Mouse (Mus musculus): ENCODE results near the gene Rab5if. TPM values are rescaled to one million over a fixed set of nuclear protein-coding genes. Genes with fewer than 3 reads are reported as not detected.
A peak's percentile ranks its signal among the peaks of the same experiment; 100 is the strongest.
"Not testable (repeated sequence)": the region's sequence is repeated elsewhere in the genome, so short reads cannot be mapped to it uniquely, and the experiment has no call there.

Gene Rab5if
- total RNA-seq, 2 experiments from 2014 or later = 257 to 310 TPM

GRCm38 (mm10) chr2:156885666-156886065 is 22.7 kb downstream of the Rab5if start:
- not testable (repeated sequence) for ATAC-seq (replicated peaks; ENCODE audit: poor library complexity, severe bottlenecking)

GRCm38 (mm10) chr2:156886084-156886631 is 23.2 kb downstream of the Rab5if start:
- ATAC-seq (replicated peaks; ENCODE audit: poor library complexity, severe bottlenecking) = peak; percentile 33; the same call in 1 of the 2 replicates

- ATAC-seq (replicated peaks; ENCODE audit: poor library complexity, severe bottlenecking) = peak; percentile 74
Observed at GRCm38 (mm10) chr2:156887017-156887416, 24.1 kb downstream of the Rab5if start, which contains the start of gene Sla2. Gene Sla2 (minus strand): TSS chr2:156887192.

- ATAC-seq (replicated peaks; ENCODE audit: poor library complexity, severe bottlenecking) = no peak
Observed at GRCm38 (mm10) chr2:156888490-156888889, 25.6 kb downstream of the Rab5if start.

- ATAC-seq (replicated peaks; ENCODE audit: poor library complexity, severe bottlenecking) = no peak
Observed at GRCm38 (mm10) chr2:156892240-156892639, 29.3 kb downstream of the Rab5if start.

- no peak for ATAC-seq (replicated peaks; ENCODE audit: poor library complexity, severe bottlenecking)
Observed at GRCm38 (mm10) chr2:156892821-156893220, 29.9 kb downstream of the Rab5if start.

- no peak for ATAC-seq (replicated peaks; ENCODE audit: poor library complexity, severe bottlenecking)
Observed at GRCm38 (mm10) chr2:156894496-156895265, 31.8 kb downstream of the Rab5if start.

GRCm38 (mm10) chr2:156896384-156896914 is 33.5 kb downstream of the Rab5if start:
- ATAC-seq (replicated peaks; ENCODE audit: poor library complexity, severe bottlenecking) = peak; percentile 85

- no peak for ATAC-seq (replicated peaks; ENCODE audit: poor library complexity, severe bottlenecking)
Observed at GRCm38 (mm10) chr2:156897034-156897433, 34.1 kb downstream of the Rab5if start.

- no peak for ATAC-seq (replicated peaks; ENCODE audit: poor library complexity, severe bottlenecking)
Observed at GRCm38 (mm10) chr2:156898374-156898773, 35.4 kb downstream of the Rab5if start.

- ATAC-seq (replicated peaks; ENCODE audit: poor library complexity, severe bottlenecking) = no peak
Observed at GRCm38 (mm10) chr2:156899184-156899583, 36.3 kb downstream of the Rab5if start.

GRCm38 (mm10) chr2:156901344-156901743 is 38.4 kb downstream of the Rab5if start:
- ATAC-seq (replicated peaks; ENCODE audit: poor library complexity, severe bottlenecking) = no peak

GRCm38 (mm10) chr2:156901883-156902282 is 39.0 kb downstream of the Rab5if start:
- ATAC-seq (replicated peaks; ENCODE audit: poor library complexity, severe bottlenecking) = no peak

GRCm38 (mm10) chr2:156902411-156902810 is 39.5 kb downstream of the Rab5if start:
- ATAC-seq (replicated peaks; ENCODE audit: poor library complexity, severe bottlenecking) = not testable (repeated sequence)

GRCm38 (mm10) chr2:156903367-156903766 is 40.4 kb downstream of the Rab5if start:
- 0 out of 2 replicates have a peak, but pooled peaks have one; percentile 20 for ATAC-seq (replicated peaks; ENCODE audit: poor library complexity, severe bottlenecking)

- ATAC-seq (replicated peaks; ENCODE audit: poor library complexity, severe bottlenecking) = no peak
Observed at GRCm38 (mm10) chr2:156904976-156905717, 42.2 kb downstream of the Rab5if start.

GRCm38 (mm10) chr2:156905931-156906330 is 43.0 kb downstream of the Rab5if start:
- ATAC-seq (replicated peaks; ENCODE audit: poor library complexity, severe bottlenecking) = not testable (repeated sequence)

GRCm38 (mm10) chr2:156913191-156913590 is 50.3 kb downstream of the Rab5if start:
- no peak for ATAC-seq (replicated peaks; ENCODE audit: poor library complexity, severe bottlenecking)

- no peak for ATAC-seq (replicated peaks; ENCODE audit: poor library complexity, severe bottlenecking)
Observed at GRCm38 (mm10) chr2:156915559-156915958, 52.6 kb downstream of the Rab5if start.

- ATAC-seq (replicated peaks; ENCODE audit: poor library complexity, severe bottlenecking) = no peak
Observed at GRCm38 (mm10) chr2:156916419-156917125, 53.6 kb downstream of the Rab5if start.
